Mouse (Mus musculus) bone marrow macrophage, adult 2 months (primary cell): ENCODE data around the gene Inpp5a. TPM values are rescaled to one million over a fixed set of nuclear protein-coding genes. Genes with fewer than 3 reads are reported as not detected.
"Not testable (repeated sequence)": the region's sequence is repeated elsewhere in the genome, so short reads cannot be mapped to it uniquely, and the experiment has no call there.

ENCODE experiments used
- H3K27ac ChIP-seq: 2 replicates; pipeline ENCODE4 v1.5.1; 2012; ENCODE audit warnings: low read depth, low read length; ENCODE audit not compliant: insufficient read depth
- H3K4me1 ChIP-seq: 2 replicates; pipeline ENCODE4 v1.6.1; 2012; ENCODE audit warnings: low read length; ENCODE audit not compliant: control insufficient read depth, insufficient read depth
- H3K4me3 ChIP-seq: 2 replicates; pipeline ENCODE4 v1.5.1; 2012; ENCODE audit warnings: mild to moderate bottlenecking, low read length, moderate library complexity; ENCODE audit not compliant: insufficient read depth
- CTCF ChIP-seq: IDR thresholded peaks from 2 replicates; pipeline ENCODE4 v1.5.1; 2012; ENCODE audit warnings: low read depth, mild to moderate bottlenecking, low read length, moderate library complexity
- POLR2A ChIP-seq: IDR thresholded peaks from 2 replicates; pipeline ENCODE4 v1.6.1; 2012; ENCODE audit warnings: mild to moderate bottlenecking, low read depth, low read length, borderline replicate concordance
- polyA plus RNA-seq: library from polyadenylated mRNA; stranded (reverse); fragments of >200 nt; gene quantifications from 2 replicates; pipeline ENCODE4 v1.2.4, GENCODE M21; 2012; ENCODE audit not compliant: missing spikeins, insufficient read depth, insufficient read length

The Inpp5a gene
- polyA plus RNA-seq, 1 experiment = 16.2 TPM

DNA sequence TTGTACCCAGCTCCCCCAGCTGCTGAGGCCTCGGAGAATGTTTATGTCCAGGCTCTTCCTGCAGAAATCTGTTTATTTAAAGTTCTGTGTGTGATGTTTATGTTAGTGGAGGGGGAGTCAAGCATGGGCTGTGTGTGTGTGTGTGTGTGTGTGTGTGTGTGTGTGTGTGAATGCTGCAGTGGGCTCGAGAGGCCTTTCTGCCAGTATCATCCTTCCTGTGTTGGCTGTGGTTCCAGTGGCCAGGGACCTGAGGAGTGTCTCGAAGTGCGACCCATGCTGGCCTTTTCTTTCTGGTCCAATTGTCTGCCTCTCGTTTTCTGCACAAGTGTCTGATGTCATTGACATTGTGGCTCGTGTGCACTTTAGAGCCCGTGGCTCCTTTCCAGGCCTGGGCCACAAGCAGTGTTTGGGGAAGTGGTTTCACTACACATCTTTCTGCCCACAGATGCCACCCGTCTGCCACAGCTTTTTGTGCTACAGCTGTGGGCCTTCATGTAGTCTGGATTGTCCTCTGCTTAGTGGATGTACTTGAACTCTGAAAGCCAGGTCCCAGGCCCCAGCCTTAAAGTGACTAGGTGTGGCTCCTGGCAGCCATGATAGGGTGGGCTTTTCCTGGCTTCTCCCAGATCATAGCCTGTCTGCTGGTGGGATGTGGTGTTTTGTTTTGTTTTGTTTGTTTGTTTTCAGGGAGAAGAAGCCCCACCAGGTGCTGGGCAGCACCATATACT lies 23.5 kb downstream of the Inpp5a start:
- peak overlapping the region; percentile 6; the same call in 1 of the 2 replicates for H3K27ac ChIP-seq
- TF ChIP-seq CTCF = no peak
- no peak for TF ChIP-seq POLR2A
- H3K4me3 ChIP-seq = no peak overlapping the region
- peaks cover 29% of the 10 kb centered on the region for H3K4me1 ChIP-seq

GRCm38 (mm10) chr7:139413400-139413799 lies 24.5 kb downstream of the Inpp5a start:
- TF ChIP-seq CTCF (no peak), POLR2A (no peak)
- H3K27ac ChIP-seq = no peak overlapping the region
- H3K4me1 ChIP-seq = peaks cover 29% of the 10 kb centered on the region
- no peak overlapping the region for H3K4me3 ChIP-seq

DNA sequence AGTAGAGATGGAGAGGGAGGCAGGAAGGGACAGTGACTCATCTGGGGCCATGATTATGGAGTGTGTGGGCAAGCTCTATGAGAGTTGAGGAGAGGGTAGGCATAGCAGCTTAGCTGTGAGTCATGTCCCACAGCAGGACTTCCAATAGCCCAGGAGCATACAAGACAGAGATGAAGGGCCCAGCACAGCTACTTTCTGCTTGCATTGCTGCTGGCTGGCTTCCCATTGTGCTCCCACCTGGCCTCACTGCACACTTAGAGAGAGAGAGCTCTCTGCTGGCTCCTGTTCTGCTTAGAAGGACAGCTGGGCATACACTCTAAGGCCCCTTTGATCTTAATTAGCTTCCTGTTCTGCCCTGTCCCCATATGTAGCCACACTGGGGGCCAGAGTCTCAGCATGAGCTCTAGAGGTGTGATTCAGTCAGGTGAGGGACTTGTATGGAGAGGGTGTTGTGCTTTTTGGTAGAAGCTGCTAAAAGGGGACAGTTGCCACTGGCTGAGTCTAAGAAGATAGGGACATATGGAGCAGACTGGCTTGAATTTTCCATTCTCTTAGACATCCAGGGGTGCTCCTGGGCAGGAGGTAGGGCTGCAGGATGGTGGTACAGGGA lies 26.8 kb downstream of the Inpp5a start:
- TF ChIP-seq POLR2A (no peak), CTCF (no peak)
- H3K27ac ChIP-seq = no peak overlapping the region
- no peak overlapping the region for H3K4me3 ChIP-seq
- H3K4me1 ChIP-seq = peaks cover 29% of the 10 kb centered on the region

DNA sequence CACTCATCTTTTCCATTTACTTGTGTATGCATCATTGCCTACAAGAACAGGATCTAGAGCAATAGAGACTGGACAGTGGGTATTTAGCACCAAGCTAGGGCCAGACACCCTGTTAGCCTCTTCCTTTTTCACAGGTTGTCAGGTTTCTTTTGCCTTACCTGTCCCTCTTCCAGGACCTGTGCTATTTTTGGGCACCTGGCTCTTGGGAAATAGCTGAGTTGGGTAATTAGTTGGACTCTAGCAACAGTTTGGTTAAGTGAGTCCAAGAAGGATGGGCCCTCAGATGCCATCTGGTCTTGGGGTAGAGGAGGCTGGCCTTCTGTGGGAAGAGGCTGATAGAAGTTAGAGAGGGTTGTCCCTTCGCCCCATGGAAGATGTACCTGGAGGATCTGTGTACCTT lies 29.5 kb downstream of the Inpp5a start:
- H3K4me3 ChIP-seq = no peak overlapping the region
- no peak overlapping the region for H3K27ac ChIP-seq
- peaks cover 12% of the 10 kb centered on the region for H3K4me1 ChIP-seq
- TF ChIP-seq CTCF = no peak
- TF ChIP-seq POLR2A = no peak

DNA sequence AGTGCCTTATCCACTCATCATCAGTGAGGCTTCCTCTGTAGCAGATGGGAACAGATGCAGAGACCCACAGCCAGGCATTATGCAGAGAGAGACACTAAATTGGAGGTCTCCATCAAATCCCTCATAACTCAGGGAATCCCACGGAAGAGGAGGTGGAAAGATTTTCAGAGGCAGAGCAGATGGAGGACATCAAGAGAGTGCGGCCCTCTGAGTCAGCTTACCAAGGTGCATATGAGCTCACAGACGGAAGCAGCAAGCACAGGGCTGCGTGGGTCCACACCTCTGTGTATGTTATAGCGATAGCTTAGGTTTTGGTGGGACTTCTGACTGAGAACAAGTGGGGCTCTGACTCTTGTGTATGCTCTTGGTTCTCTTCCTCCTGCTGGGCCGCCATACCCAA lies 33.9 kb downstream of the Inpp5a start:
- peaks cover 3% of the 10 kb centered on the region; the same call in 1 of the 2 replicates for H3K4me1 ChIP-seq
- TF ChIP-seq POLR2A = no peak
- H3K4me3 ChIP-seq = no peak overlapping the region
- no peak overlapping the region for H3K27ac ChIP-seq

DNA sequence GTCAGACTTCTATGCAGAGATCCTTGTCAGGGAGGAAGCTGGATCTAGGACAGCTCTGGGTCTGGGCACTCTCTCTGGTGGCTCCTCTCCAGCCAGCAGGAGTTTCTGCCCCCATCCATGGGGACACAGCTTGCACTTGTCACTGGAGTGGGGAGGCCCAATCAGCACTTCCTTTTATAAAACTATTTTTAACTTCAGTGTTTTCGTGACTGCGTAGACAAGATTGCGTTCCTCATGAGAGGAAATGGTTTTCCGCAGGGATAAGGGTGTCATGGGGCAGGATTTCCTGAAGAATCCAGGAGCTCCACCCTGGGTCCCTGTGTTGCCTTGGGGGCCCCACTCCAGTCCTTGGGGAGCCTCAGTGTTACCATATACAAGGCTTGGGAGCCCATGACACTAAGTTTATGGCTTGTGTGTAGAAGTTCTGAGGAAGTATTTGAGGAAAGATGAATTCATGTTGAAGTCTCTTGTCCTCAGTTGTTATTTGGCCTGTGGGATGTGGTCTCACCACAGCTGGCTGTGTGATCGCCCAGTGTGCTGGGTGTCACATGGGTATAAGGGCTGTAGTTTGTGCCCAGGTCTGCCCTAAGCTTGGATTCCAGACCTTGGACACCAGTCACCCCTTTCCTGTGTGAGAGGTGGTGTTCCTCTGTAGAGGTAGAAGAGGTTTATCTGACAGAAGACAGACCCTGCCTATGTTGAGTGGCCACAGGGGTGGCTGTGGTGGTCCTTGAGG lies 45.4 kb downstream of the Inpp5a start:
- Histone ChIP-seq H3K4me3 (0 out of 2 replicates have a peak overlapping the region, but pooled peaks have one; percentile 19), H3K27ac (peak overlapping the region; percentile 91), H3K4me1 (peaks cover 29% of the 10 kb centered on the region)
- TF ChIP-seq CTCF (no peak), POLR2A (no peak)

DNA sequence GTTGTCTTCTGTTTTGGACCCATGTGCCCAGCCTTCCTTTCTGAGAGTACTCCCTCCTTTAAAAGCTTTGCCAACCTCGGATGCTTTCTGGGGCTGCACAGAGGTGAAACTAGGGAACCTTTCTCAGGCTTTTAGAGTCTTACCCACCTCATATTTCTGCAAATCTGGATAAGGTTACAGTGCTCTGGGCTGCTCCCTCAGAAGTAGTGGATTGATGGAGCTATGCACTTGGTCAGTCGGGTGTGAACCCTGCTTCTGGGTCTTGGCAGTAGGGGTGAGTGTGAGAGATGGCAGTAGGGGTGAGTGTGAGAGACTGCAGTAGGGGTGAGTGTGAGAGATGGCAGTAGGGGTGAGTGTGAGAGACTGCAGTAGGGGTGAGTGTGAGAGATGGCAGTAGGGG lies 46.0 kb downstream of the Inpp5a start:
- peak overlapping the region; percentile 91 for H3K27ac ChIP-seq
- not testable (repeated sequence) for H3K4me3 ChIP-seq
- H3K4me1 ChIP-seq = peaks cover 31% of the 10 kb centered on the region

DNA sequence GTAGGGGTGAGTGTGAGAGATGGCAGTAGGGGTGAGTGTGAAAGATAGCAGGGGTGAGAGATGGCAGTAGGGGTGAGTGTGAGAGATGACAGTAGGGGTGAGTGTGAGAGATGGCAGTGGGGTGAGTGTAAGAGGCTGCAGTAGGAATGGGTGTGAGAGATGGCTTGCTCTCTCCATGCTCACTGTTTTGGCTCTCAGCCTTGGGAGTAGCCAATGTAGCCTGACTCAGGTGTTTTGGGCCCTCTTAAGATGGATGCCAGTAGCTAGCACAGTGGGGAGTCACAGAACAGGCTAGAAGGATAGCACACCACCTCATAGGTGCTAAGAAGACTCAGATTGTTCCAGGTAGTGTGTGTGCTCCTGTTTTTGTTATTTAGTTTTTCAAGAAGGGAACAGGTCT lies 46.8 kb downstream of the Inpp5a start:
- TF ChIP-seq POLR2A (no peak), CTCF (no peak)
- no peak overlapping the region for H3K4me3 ChIP-seq
- peaks cover 31% of the 10 kb centered on the region for H3K4me1 ChIP-seq
- H3K27ac ChIP-seq = no peak overlapping the region

- H3K27ac ChIP-seq = no peak overlapping the region
- no peak for TF ChIP-seq CTCF
- no peak for TF ChIP-seq POLR2A
- peaks cover 40% of the 10 kb centered on the region for H3K4me1 ChIP-seq
- no peak overlapping the region for H3K4me3 ChIP-seq
These were observed 48.0 kb downstream of the Inpp5a start for GRCm38 (mm10) chr7:139436951-139437350.

DNA sequence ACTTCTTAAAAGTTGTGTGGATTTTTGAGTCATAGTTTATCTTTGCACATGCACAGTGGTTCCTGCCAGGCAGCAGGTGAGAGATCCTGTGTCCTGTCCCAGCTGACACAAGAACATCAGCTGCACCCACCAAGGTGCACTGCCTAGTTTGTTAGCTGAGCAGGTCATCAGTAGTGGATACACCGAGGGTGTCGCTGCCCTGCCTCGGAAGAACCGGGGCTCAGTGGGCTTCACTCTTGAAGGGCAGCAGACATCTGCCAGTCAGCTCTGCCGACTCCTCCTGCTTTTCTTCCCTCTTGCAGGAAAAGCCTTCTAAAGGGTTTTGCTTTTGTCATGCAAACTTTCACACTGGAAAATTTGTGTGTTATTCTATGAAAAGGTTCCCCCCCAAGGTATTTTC lies 48.6 kb downstream of the Inpp5a start:
- no peak overlapping the region for H3K27ac ChIP-seq
- no peak overlapping the region for H3K4me3 ChIP-seq
- H3K4me1 ChIP-seq = peaks cover 44% of the 10 kb centered on the region
- TF ChIP-seq POLR2A (no peak), CTCF (no peak)
